Mouse (Mus musculus): Measurements from ENCODE around the gene Btn1a1. TPM values are rescaled to one million over a fixed set of nuclear protein-coding genes. Genes with fewer than 3 reads are reported as not detected.

Gene Btn1a1
- polyA plus RNA-seq, 1 experiment from 2014 or later, result 0.11 TPM

GRCm38 (mm10) chr13:23412211-23412629 is 53.5 kb downstream of the Btn1a1 start:
- Histone ChIP-seq H3K36me3 (ENCODE audit: control insufficient read depth, insufficient read depth, low read length) (no peaks in the 10 kb centered on the region), H3K4me3 (ENCODE audit: low read depth, low read length) (peak overlapping the region; percentile 39), H3K27ac (ENCODE audit: low read depth) (no peak overlapping the region), H3K9ac (ENCODE audit: low read length) (peak overlapping the region; percentile 13; the same call in 1 of the 2 replicates), H3K4me2 (ENCODE audit: low read length) (peak overlapping the region; percentile 52), H3K27me3 (replicated peaks; ENCODE audit: control insufficient read depth, insufficient read depth, low read length) (peaks cover 27% of the 10 kb centered on the region; the same call in 1 of the 2 replicates), H3K4me1 (replicated peaks; ENCODE audit: control insufficient read depth, insufficient read depth, low read length) (0 out of 2 replicates have a peak, but pooled peaks cover 4% of the 10 kb centered on the region), H3K9me3 (ENCODE audit: control insufficient read depth, low read length) (no peaks in the 10 kb centered on the region)
- under 1% methylated on average over 20 of the region's 20 CpGs for WGBS
- ATAC-seq (replicated peaks; ENCODE audit: low FRiP score, low TSS enrichment, low read depth), result peak; percentile 41; the same call in 1 of the 2 replicates
- DNase-seq (ENCODE audit: low spot score), result no peak

- Histone ChIP-seq H3K9me3 (ENCODE audit: control insufficient read depth, low read length) (no peaks in the 10 kb centered on the region), H3K27ac (ENCODE audit: low read depth) (no peak overlapping the region), H3K9ac (ENCODE audit: low read length) (no peak overlapping the region), H3K27me3 (replicated peaks; ENCODE audit: control insufficient read depth, insufficient read depth, low read length) (peaks cover 27% of the 10 kb centered on the region; the same call in 1 of the 2 replicates), H3K4me1 (replicated peaks; ENCODE audit: control insufficient read depth, insufficient read depth, low read length) (0 out of 2 replicates have a peak, but pooled peaks cover 4% of the 10 kb centered on the region), H3K4me2 (ENCODE audit: low read length) (peak overlapping the region; percentile 52), H3K4me3 (ENCODE audit: low read depth, low read length) (peak overlapping the region; percentile 39), H3K36me3 (ENCODE audit: control insufficient read depth, insufficient read depth, low read length) (no peaks in the 10 kb centered on the region)
- ATAC-seq (replicated peaks; ENCODE audit: low FRiP score, low TSS enrichment, low read depth), result peak; percentile 73; the same call in 1 of the 2 replicates
- WGBS, result 9% methylated on average over 29 of the region's 29 CpGs
- peak; percentile 66 for DNase-seq (ENCODE audit: low spot score)
Measured at GRCm38 (mm10) chr13:23411311-23412210, 54.1 kb downstream of the Btn1a1 start.

- Histone ChIP-seq H3K4me2 (ENCODE audit: low read length) (no peak overlapping the region), H3K27ac (ENCODE audit: low read depth) (no peak overlapping the region), H3K4me3 (ENCODE audit: low read depth, low read length) (no peak overlapping the region), H3K36me3 (ENCODE audit: control insufficient read depth, insufficient read depth, low read length) (no peaks in the 10 kb centered on the region), H3K4me1 (replicated peaks; ENCODE audit: control insufficient read depth, insufficient read depth, low read length) (0 out of 2 replicates have a peak, but pooled peaks cover 4% of the 10 kb centered on the region), H3K27me3 (replicated peaks; ENCODE audit: control insufficient read depth, insufficient read depth, low read length) (peaks cover 27% of the 10 kb centered on the region; the same call in 1 of the 2 replicates), H3K9me3 (ENCODE audit: control insufficient read depth, low read length) (no peaks in the 10 kb centered on the region), H3K9ac (ENCODE audit: low read length) (no peak overlapping the region)
- no peak for ATAC-seq (replicated peaks; ENCODE audit: low FRiP score, low TSS enrichment, low read depth)
- peak; percentile 47 for DNase-seq (ENCODE audit: low spot score)
- WGBS, result 69% methylated on average over 9 of the region's 9 CpGs
Measured at GRCm38 (mm10) chr13:23410632-23411031, 55.1 kb downstream of the Btn1a1 start.

Other genes with a start within 250 kb of the Btn1a1 start
- not detected in 2 replicates for gene Vmn1r222, start 230.0 kb downstream of the Btn1a1 start, polyA plus RNA-seq (2014; fragmentation: Nextera tagmentation; extraction: Ambion mirVana)
- gene Vmn1r223, start 218.8 kb downstream of the Btn1a1 start, polyA plus RNA-seq (2014; fragmentation: Nextera tagmentation; extraction: Ambion mirVana), result not detected in 2 replicates
- 39.5 and 49.8 TPM in 2 replicates for gene Zfp322a, start 96.7 kb downstream of the Btn1a1 start, polyA plus RNA-seq (2014; fragmentation: Nextera tagmentation; extraction: Ambion mirVana)
- 11.9 and 13.8 TPM in 2 replicates for gene Abt1, start 42.0 kb downstream of the Btn1a1 start, polyA plus RNA-seq (2014; fragmentation: Nextera tagmentation; extraction: Ambion mirVana)
- 0.14 and 0.52 TPM in 2 replicates for gene Btn2a2, start 23.0 kb upstream of the Btn1a1 start, polyA plus RNA-seq (2014; fragmentation: Nextera tagmentation; extraction: Ambion mirVana)
- 6.5 and 6.9 TPM in 2 replicates for gene Hist1h4h, start 65.1 kb upstream of the Btn1a1 start, polyA plus RNA-seq (2014; fragmentation: Nextera tagmentation; extraction: Ambion mirVana)
- 12.1 and 15.7 TPM in 2 replicates for gene Hist1h2af, start 68.0 kb upstream of the Btn1a1 start, polyA plus RNA-seq (2014; fragmentation: Nextera tagmentation; extraction: Ambion mirVana)
- gene Hist1h3g, start 69.5 kb upstream of the Btn1a1 start, polyA plus RNA-seq (2014; fragmentation: Nextera tagmentation; extraction: Ambion mirVana), result 6.1 and 8.1 TPM in 2 replicates
- gene Hist1h2bh, start 77.5 kb upstream of the Btn1a1 start, polyA plus RNA-seq (2014; fragmentation: Nextera tagmentation; extraction: Ambion mirVana), result 0.47 and 1.1 TPM in 2 replicates
- gene Hist1h3f, start 78.2 kb upstream of the Btn1a1 start, polyA plus RNA-seq (2014; fragmentation: Nextera tagmentation; extraction: Ambion mirVana), result 1.1 and 1.2 TPM in 2 replicates
- 1.3 and 1.4 TPM in 2 replicates for gene Hist1h4f, start 85.7 kb upstream of the Btn1a1 start, polyA plus RNA-seq (2014; fragmentation: Nextera tagmentation; extraction: Ambion mirVana)
- gene Hist1h1d, start 87.4 kb upstream of the Btn1a1 start, polyA plus RNA-seq (2014; fragmentation: Nextera tagmentation; extraction: Ambion mirVana), result 0.64 and 0.90 TPM in 2 replicates
- gene Hist1h3e, start 96.5 kb upstream of the Btn1a1 start, polyA plus RNA-seq (2014; fragmentation: Nextera tagmentation; extraction: Ambion mirVana), result 9.3 and 9.7 TPM in 2 replicates
- 106 and 114 TPM in 2 replicates for gene Hist1h2ae, start 105.3 kb upstream of the Btn1a1 start, polyA plus RNA-seq (2014; fragmentation: Nextera tagmentation; extraction: Ambion mirVana)
- gene Hist1h2bg, start 105.5 kb upstream of the Btn1a1 start, polyA plus RNA-seq (2014; fragmentation: Nextera tagmentation; extraction: Ambion mirVana), result 6.1 and 7.6 TPM in 2 replicates
- gene Hist1h2bf, start 108.3 kb upstream of the Btn1a1 start, polyA plus RNA-seq (2014; fragmentation: Nextera tagmentation; extraction: Ambion mirVana), result 7.0 and 7.1 TPM in 2 replicates
- gene Hist1h2ad, start 108.5 kb upstream of the Btn1a1 start, polyA plus RNA-seq (2014; fragmentation: Nextera tagmentation; extraction: Ambion mirVana), result 2.2 and 4.2 TPM in 2 replicates
- gene Hist1h3d, start 109.9 kb upstream of the Btn1a1 start, polyA plus RNA-seq (2014; fragmentation: Nextera tagmentation; extraction: Ambion mirVana), result 9.6 and 12.5 TPM in 2 replicates
- gene Hist1h4d, start 115.7 kb upstream of the Btn1a1 start, polyA plus RNA-seq (2014; fragmentation: Nextera tagmentation; extraction: Ambion mirVana), result 111 and 114 TPM in 2 replicates
- 1.5 and 1.9 TPM in 2 replicates for gene Hist1h2be, start 155.2 kb upstream of the Btn1a1 start, polyA plus RNA-seq (2014; fragmentation: Nextera tagmentation; extraction: Ambion mirVana)
- gene Hist1h1e, start 156.7 kb upstream of the Btn1a1 start, polyA plus RNA-seq (2014; fragmentation: Nextera tagmentation; extraction: Ambion mirVana), result 16.6 and 19.2 TPM in 2 replicates
- 1.4 and 1.6 TPM in 2 replicates for gene Hist1h2ac, start 218.0 kb upstream of the Btn1a1 start, polyA plus RNA-seq (2014; fragmentation: Nextera tagmentation; extraction: Ambion mirVana)
- 46.3 and 57.5 TPM in 2 replicates for gene Hist1h2bc, start 218.3 kb upstream of the Btn1a1 start, polyA plus RNA-seq (2014; fragmentation: Nextera tagmentation; extraction: Ambion mirVana)
- 0.27 TPM in 1 of 2 replicates, not detected in the other for gene Hist1h1t, start 229.9 kb upstream of the Btn1a1 start, polyA plus RNA-seq (2014; fragmentation: Nextera tagmentation; extraction: Ambion mirVana)
- gene Hist1h4c, start 232.6 kb upstream of the Btn1a1 start, polyA plus RNA-seq (2014; fragmentation: Nextera tagmentation; extraction: Ambion mirVana), result 6.7 and 10.4 TPM in 2 replicates
- gene Hfe, start 245.0 kb upstream of the Btn1a1 start, polyA plus RNA-seq (2014; fragmentation: Nextera tagmentation; extraction: Ambion mirVana), result 7.2 and 7.8 TPM in 2 replicates